Comparison of ENCODE assay signal across 29 mouse cellular contexts in genomic region chr12:89482223-89482622, GRCm38 (mm10).
DNase-seq lines count a peak whose midpoint lies in the region; ATAC-seq and TF ChIP-seq lines count a peak whose summit lies in the region.
"Had no signal": no experiment of that assay in that cellular context is flagged by ENCODE, and none has a peak within 500 bp of the region (broad histone marks: within the 10 kb centered on the region; RNA-seq: fewer than 3 reads in every experiment).

No protein-coding gene starts in this region.

- TF ChIP-seq POLR2A in lung, adult 2 months (IDR thresholded peaks at IDR 0.05; ENCODE audit: borderline replicate concordance, extremely low read depth, low read depth, low read length): no peak

- no peak overlapping the region for H3K27ac ChIP-seq in lung, embryonic 14.5 days (ENCODE audit: low read depth)
- H3K27ac ChIP-seq in lung, postnatal 0 days (ENCODE audit: low read length): no peak overlapping the region
- H3K27ac ChIP-seq: embryonic facial prominence, embryonic 10.5 days; embryonic facial prominence, embryonic 13.5 days; forebrain, embryonic 12.5 days; forebrain, embryonic 15.5 days; heart, embryonic 15.5 days; hindbrain, embryonic 10.5 days; hindbrain, embryonic 13.5 days had no signal

- H3K36me3 ChIP-seq in lung, embryonic 14.5 days (ENCODE audit: insufficient read depth): no peaks in the 10 kb centered on the region
- H3K36me3 ChIP-seq in lung, postnatal 0 days (ENCODE audit: insufficient read depth, low read length): no peaks in the 10 kb centered on the region
- H3K36me3 ChIP-seq: embryonic facial prominence, embryonic 10.5 days; embryonic facial prominence, embryonic 13.5 days; forebrain, embryonic 12.5 days; forebrain, embryonic 15.5 days; heart, embryonic 12.5 days; heart, embryonic 15.5 days; hindbrain, embryonic 10.5 days; hindbrain, embryonic 13.5 days had no signal

- no peak for TF ChIP-seq EP300 in lung, postnatal 0 days (IDR thresholded peaks at IDR 0.05)

- peak; percentile 4 for DNase-seq in lung, embryonic 14.5 days
- DNase-seq in lung, postnatal 10 days: no peak
- DNase-seq in lung, postnatal 0 days (ENCODE audit: low spot score): peak; percentile 47
- DNase-seq in lung, adult 2 months: no peak
- peak; percentile 1 for DNase-seq in lung, postnatal 36 days
- no peak for DNase-seq in left cerebral cortex, adult 11 months (ENCODE audit: low spot score)
- DNase-seq: adrenal gland, adult 8-10 months; B cell, adult 2 months; cerebellum, adult 11-12 months; cerebellum, adult 8-10 months; cerebellum, postnatal 10 days; cerebellum, postnatal 36 days; embryo, embryonic 11 days; gastrocnemius, postnatal 25 days; heart, adult 18-20 months; heart, postnatal 10 days; heart, postnatal 36 days had no signal

- no peak overlapping the region for H3K9ac ChIP-seq in lung, embryonic 14.5 days
- H3K9ac ChIP-seq in lung, postnatal 0 days (replicated peaks; ENCODE audit: low read depth): no peak overlapping the region
- H3K9ac ChIP-seq: embryonic facial prominence, embryonic 13.5 days; forebrain, embryonic 12.5 days; forebrain, embryonic 15.5 days; heart, embryonic 12.5 days; heart, embryonic 15.5 days; hindbrain, embryonic 13.5 days had no signal

- no peak overlapping the region for H3K4me3 ChIP-seq in lung, embryonic 14.5 days (ENCODE audit: low read depth, low read length)
- no peak overlapping the region for H3K4me3 ChIP-seq in lung, postnatal 0 days (ENCODE audit: low read depth, low read length)
- no peak overlapping the region for H3K4me3 ChIP-seq in lung, adult 2 months (replicated peaks; ENCODE audit: extremely low read depth, low read depth, low read length)
- H3K4me3 ChIP-seq: embryonic facial prominence, embryonic 10.5 days; embryonic facial prominence, embryonic 13.5 days; erythroblast, embryonic 14.5 days; forebrain, embryonic 12.5 days; forebrain, embryonic 15.5 days; heart, embryonic 12.5 days; heart, embryonic 15.5 days; hindbrain, embryonic 10.5 days; hindbrain, embryonic 13.5 days had no signal

- 36% methylated on average over 5 of the region's 5 CpGs for WGBS in lung, embryonic 14.5 days
- 34% methylated on average over 5 of the region's 5 CpGs for WGBS in lung, postnatal 0 days
- WGBS in lung, adult 2 months: 35% methylated on average over 5 of the region's 5 CpGs

- peak; percentile 49; the same call in 1 of the 2 replicates for ATAC-seq in lung, embryonic 14.5 days (ENCODE audit: insufficient read depth)
- peak; percentile 80 for ATAC-seq in lung, postnatal 0 days
- ATAC-seq: activated CD4-positive, CD25-positive, alpha-beta regulatory T cell, adult 4 months; forebrain, embryonic 15.5 days; hindbrain, embryonic 16.5 days had no signal

- no peak overlapping the region for H3K4me2 ChIP-seq in lung, embryonic 14.5 days
- H3K4me2 ChIP-seq in lung, postnatal 0 days (replicated peaks; ENCODE audit: low read depth, low read length): peak overlapping the region; percentile 25
- H3K4me2 ChIP-seq: embryonic facial prominence, embryonic 13.5 days; forebrain, embryonic 12.5 days; forebrain, embryonic 15.5 days; heart, embryonic 12.5 days; heart, embryonic 15.5 days; hindbrain, embryonic 13.5 days had no signal

- H3K9me3 ChIP-seq in lung, embryonic 14.5 days (ENCODE audit: low read depth, low read length): no peaks in the 10 kb centered on the region
- no peaks in the 10 kb centered on the region for H3K9me3 ChIP-seq in lung, postnatal 0 days (ENCODE audit: low read length)
- H3K9me3 ChIP-seq: embryonic facial prominence, embryonic 10.5 days; embryonic facial prominence, embryonic 13.5 days; forebrain, embryonic 12.5 days; forebrain, embryonic 15.5 days; heart, embryonic 12.5 days; heart, embryonic 15.5 days; hindbrain, embryonic 10.5 days; hindbrain, embryonic 13.5 days had no signal

- H3K27me3 ChIP-seq in lung, embryonic 14.5 days (ENCODE audit: insufficient read depth, low read length): no peaks in the 10 kb centered on the region
- H3K27me3 ChIP-seq in lung, postnatal 0 days (replicated peaks; ENCODE audit: insufficient read depth, low read length): no peaks in the 10 kb centered on the region
- H3K27me3 ChIP-seq: CH12.LX; embryonic facial prominence, embryonic 13.5 days; forebrain, embryonic 12.5 days; forebrain, embryonic 15.5 days; heart, embryonic 12.5 days; heart, embryonic 15.5 days; hindbrain, embryonic 13.5 days had no signal

- no peak for TF ChIP-seq CTCF in lung, embryonic 14.5 days (IDR thresholded peaks at IDR 0.05; ENCODE audit: low read depth)
- no peak for TF ChIP-seq CTCF in lung, postnatal 0 days (IDR thresholded peaks at IDR 0.05)
- no peak for TF ChIP-seq CTCF in lung, adult 2 months (IDR thresholded peaks at IDR 0.05; ENCODE audit: insufficient read depth, low read length)

- H3K4me1 ChIP-seq in lung, embryonic 14.5 days (ENCODE audit: insufficient read depth): no peaks in the 10 kb centered on the region
- H3K4me1 ChIP-seq in lung, postnatal 0 days (ENCODE audit: insufficient read depth, low read depth, low read length): no peaks in the 10 kb centered on the region
- H3K4me1 ChIP-seq in lung, adult 2 months (ENCODE audit: control insufficient read depth, insufficient read depth, low read length): no peaks in the 10 kb centered on the region
- H3K4me1 ChIP-seq: embryonic facial prominence, embryonic 10.5 days; embryonic facial prominence, embryonic 13.5 days; forebrain, embryonic 12.5 days; forebrain, embryonic 15.5 days; heart, embryonic 12.5 days; heart, embryonic 15.5 days; hindbrain, embryonic 10.5 days; hindbrain, embryonic 13.5 days had no signal

Comparison
In these comparisons a context has a peak if more than half of its experiments do, and no peak if none do; other contexts are left out.
1. DNase-seq: peak in lung, embryonic 14.5 days (single experiment), lung, postnatal 0 days (single experiment) and lung, postnatal 36 days (single experiment); none in lung, postnatal 10 days (single experiment), lung, adult 2 months (single experiment) and left cerebral cortex, adult 11 months (single experiment).